Mouse (Mus musculus) brown adipose tissue, adult 24 weeks (tissue): ENCODE measurements at regions not wholly inside any gene's neighbourhood (a gene's known extent, or its start where the extent isn't known, plus 50 kb on each side); places are given as distances from the start of the nearest gene placed in this dataset.
"Not testable (repeated sequence)": the region's sequence is repeated elsewhere in the genome, so short reads cannot be mapped to it uniquely, and the experiment has no call there.

ENCODE experiments used
- H3K27ac ChIP-seq: fragments of 200-500 bp; replicated peaks from 2 replicates; pipeline ENCODE4 v1.5.1; 2012; ENCODE audit warnings: low read depth, mild to moderate bottlenecking, low read length
- H3K4me1 ChIP-seq: fragments of 200-500 bp; 2 replicates; pipeline ENCODE4 v1.6.1; 2012; ENCODE audit warnings: low read length, mixed read lengths; ENCODE audit not compliant: control insufficient read depth, insufficient read depth, insufficient read length
- H3K4me3 ChIP-seq: fragments of 200-500 bp; 2 replicates; pipeline ENCODE4 v1.5.1; 2012; ENCODE audit warnings: low read depth, mild to moderate bottlenecking, low read length, moderate library complexity; ENCODE audit not compliant: insufficient read depth

GRCm38 (mm10) chr2:114723971-114724666 lies 69.4 kb upstream of the Dph6 start:
- Histone ChIP-seq H3K4me3 (no peak overlapping the region), H3K27ac (no peak overlapping the region), H3K4me1 (no peaks in the 10 kb centered on the region)

GRCm38 (mm10) chr2:114727197-114727596 lies 72.4 kb upstream of the Dph6 start:
- Histone ChIP-seq H3K4me1 (no peaks in the 10 kb centered on the region), H3K4me3 (no peak overlapping the region), H3K27ac (no peak overlapping the region)

- Histone ChIP-seq H3K27ac (no peak overlapping the region), H3K4me3 (no peak overlapping the region), H3K4me1 (no peaks in the 10 kb centered on the region)
Observed at GRCm38 (mm10) chr2:114734861-114735569, 80.3 kb upstream of the Dph6 start.

GRCm38 (mm10) chr2:114739421-114740212 lies 84.9 kb upstream of the Dph6 start:
- Histone ChIP-seq H3K4me1 (no peaks in the 10 kb centered on the region), H3K4me3 (no peak overlapping the region), H3K27ac (no peak overlapping the region)

- H3K27ac ChIP-seq: no peak overlapping the region
- H3K4me3 ChIP-seq: no peak overlapping the region
- no peaks in the 10 kb centered on the region for H3K4me1 ChIP-seq
Observed at GRCm38 (mm10) chr2:114763276-114763675, 108.5 kb upstream of the Dph6 start.

GRCm38 (mm10) chr2:114773723-114774122 lies 119.0 kb upstream of the Dph6 start:
- not testable (repeated sequence) for H3K4me3 ChIP-seq, H3K27ac ChIP-seq, H3K4me1 ChIP-seq

GRCm38 (mm10) chr2:114774278-114774677 lies 119.5 kb upstream of the Dph6 start:
- Histone ChIP-seq H3K4me3 (no peak overlapping the region), H3K27ac (no peak overlapping the region), H3K4me1 (peaks cover 6% of the 10 kb centered on the region)

- H3K4me1 ChIP-seq: peaks cover 6% of the 10 kb centered on the region
- no peak overlapping the region for H3K4me3 ChIP-seq
- H3K27ac ChIP-seq: no peak overlapping the region
Observed at GRCm38 (mm10) chr2:114775532-114775931, 120.8 kb upstream of the Dph6 start.

- H3K4me3 ChIP-seq: no peak overlapping the region
- H3K4me1 ChIP-seq: peaks cover 6% of the 10 kb centered on the region
- H3K27ac ChIP-seq: no peak overlapping the region
Observed at GRCm38 (mm10) chr2:114776176-114776575, 121.4 kb upstream of the Dph6 start.

- Histone ChIP-seq H3K4me3 (no peak overlapping the region), H3K27ac (no peak overlapping the region), H3K4me1 (no peaks in the 10 kb centered on the region; the same call in 1 of the 2 replicates)
Observed at GRCm38 (mm10) chr2:114782450-114782849, 127.7 kb upstream of the Dph6 start.

- no peak overlapping the region for H3K27ac ChIP-seq
- no peaks in the 10 kb centered on the region; the same call in 1 of the 2 replicates for H3K4me1 ChIP-seq
- H3K4me3 ChIP-seq: no peak overlapping the region
Observed at GRCm38 (mm10) chr2:114784191-114784590, 129.4 kb upstream of the Dph6 start.

- H3K4me3 ChIP-seq: no peak overlapping the region
- no peak overlapping the region for H3K27ac ChIP-seq
- H3K4me1 ChIP-seq: no peaks in the 10 kb centered on the region
Observed at GRCm38 (mm10) chr2:114788251-114788650, 133.5 kb upstream of the Dph6 start.

- no peak overlapping the region for H3K27ac ChIP-seq
- no peaks in the 10 kb centered on the region for H3K4me1 ChIP-seq
- no peak overlapping the region for H3K4me3 ChIP-seq
Observed at GRCm38 (mm10) chr2:114796630-114797290, 142.0 kb upstream of the Dph6 start.

- Histone ChIP-seq H3K4me1 (no peaks in the 10 kb centered on the region), H3K4me3 (no peak overlapping the region), H3K27ac (no peak overlapping the region)
Observed at GRCm38 (mm10) chr2:114797291-114797650, 142.5 kb upstream of the Dph6 start.

- Histone ChIP-seq H3K27ac (no peak overlapping the region), H3K4me3 (no peak overlapping the region), H3K4me1 (0 out of 2 replicates have a peak, but pooled peaks cover 4% of the 10 kb centered on the region)
Observed at GRCm38 (mm10) chr2:114803241-114803640, 148.5 kb upstream of the Dph6 start.
